Mouse (Mus musculus) lung, adult 2 months (tissue): ENCODE results near the gene Car12. TPM values are rescaled to one million over a fixed set of nuclear protein-coding genes. Genes with fewer than 3 reads are reported as not detected.
A peak's percentile ranks its signal among the peaks of the same experiment; 100 is the strongest.
"Not testable (repeated sequence)": the region's sequence is repeated elsewhere in the genome, so short reads cannot be mapped to it uniquely, and the experiment has no call there.

Source experiments
- DNase-seq: peaks from one replicate; pipeline ENCODE4 v3.0.0; 2022
- H3K4me1 ChIP-seq: fragments of 200-500 bp; 2 replicates; pipeline ENCODE4 v1.6.1; 2011; ENCODE audit warnings: low read length; ENCODE audit not compliant: control insufficient read depth, insufficient read depth
- H3K4me3 ChIP-seq: fragments of 200-500 bp; replicated peaks from 2 replicates; pipeline ENCODE3; 2011; ENCODE audit warnings: low read depth, mild to moderate bottlenecking, control low read depth, low read length; ENCODE audit errors: extremely low read depth
- CTCF ChIP-seq: fragments of 200-500 bp; IDR thresholded peaks from 2 replicates; pipeline ENCODE4 v1.5.1; 2011; ENCODE audit warnings: mild to moderate bottlenecking, low read length, control low read depth; ENCODE audit not compliant: insufficient read depth
- POLR2A ChIP-seq: fragments of 200-500 bp; IDR thresholded peaks from 2 replicates; pipeline ENCODE4 v1.6.1; 2011; ENCODE audit warnings: low read depth, mild to moderate bottlenecking, control low read depth, low read length, borderline replicate concordance; ENCODE audit errors: extremely low read depth
- WGBS: fragments of 180-500 bp; shearing (Covaris S2); methylation state at CpG from one replicate; pipeline ENCODE4 v1.1.7; 2018; 5-methylcytosine and 5-hydroxymethylcytosine counted together
- polyA plus RNA-seq: library from polyadenylated mRNA; depleted of rRNA; stranded (reverse); fragments of >200 nt; gene quantifications from 2 replicates; pipeline ENCODE4 v1.2.3, GENCODE M21; 2012; rRNA removed

Car12 gene
- polyA plus RNA-seq, 1 experiment = 6.7 TPM

- Histone ChIP-seq H3K4me3 (peak within 1 kb of the TSS; percentile 88), H3K4me1 (peaks cover 3% of the 10 kb centered on the region; the same call in 1 of the 2 replicates)
- TF ChIP-seq POLR2A (peak; percentile 62), CTCF (no peak)
- DNase-seq = peak; percentile 96
- WGBS = 1% methylated on average over 42 of the region's 42 CpGs
These were observed 82.2 kb downstream of the Car12 start, which contains the start of gene Aph1b for GRCm38 (mm10) chr9:66795464-66796324. Aph1b (minus strand) TSS chr9:66795490.

GRCm38 (mm10) chr9:66796739-66797138, 83.3 kb downstream of the Car12 start, which contains the start of gene Gm10647:
Gm10647 (plus strand) TSS chr9:66797039.
- WGBS = 77% methylated on average over 5 of the region's 5 CpGs
- Histone ChIP-seq H3K4me1 (peaks cover 3% of the 10 kb centered on the region; the same call in 1 of the 2 replicates), H3K4me3 (peak within 1 kb of the TSS; percentile 78)
- TF ChIP-seq POLR2A (no peak), CTCF (no peak)
- DNase-seq = no peak

GRCm38 (mm10) chr9:66801947-66802346, 88.5 kb downstream of the Car12 start:
- TF ChIP-seq CTCF (no peak), POLR2A (no peak)
- no peaks in the 10 kb centered on the region for H3K4me1 ChIP-seq
- WGBS = 45% methylated on average over 12 of the region's 12 CpGs
- H3K4me3 ChIP-seq = no peak overlapping the region
- no peak for DNase-seq

GRCm38 (mm10) chr9:66805951-66806350, 92.5 kb downstream of the Car12 start:
- DNase-seq, H3K4me1 ChIP-seq, H3K4me3 ChIP-seq: not testable (repeated sequence)
- WGBS = 19% methylated on average over 32 of the region's 37 CpGs

GRCm38 (mm10) chr9:66813392-66813791, 99.9 kb downstream of the Car12 start:
- no peak for TF ChIP-seq CTCF
- no peak for TF ChIP-seq POLR2A
- no peaks in the 10 kb centered on the region for H3K4me1 ChIP-seq
- WGBS = 60% methylated on average over 2 of the region's 2 CpGs
- H3K4me3 ChIP-seq = no peak overlapping the region
- DNase-seq = no peak

Other genes starting within 250 kb of the Car12 start
- gene Fbxl22, start 199.1 kb upstream of the Car12 start, polyA plus RNA-seq = 5.9 and 7.0 TPM in 2 replicates
- gene Usp3, start 120.5 kb upstream of the Car12 start, polyA plus RNA-seq = 10.8 and 15.6 TPM in 2 replicates
- 3.4 and 4.6 TPM in 2 replicates for gene Aph1b, start 81.8 kb downstream of the Car12 start, polyA plus RNA-seq
- gene Gm10647, start 83.4 kb downstream of the Car12 start, polyA plus RNA-seq = 0.10 and 0.17 TPM in 2 replicates
- 1.6 and 4.6 TPM in 2 replicates for gene Aph1c, start 121.0 kb downstream of the Car12 start, polyA plus RNA-seq
- 11.9 and 19.2 TPM in 2 replicates for gene Rab8b, start 206.0 kb downstream of the Car12 start, polyA plus RNA-seq
- gene Rps27l, start 232.4 kb downstream of the Car12 start, polyA plus RNA-seq = 31.1 and 36.3 TPM in 2 replicates